Mouse (Mus musculus): ENCODE results near the gene Golt1a.
A peak's percentile ranks its signal among the peaks of the same experiment; 100 is the strongest.

Gene Golt1a

DNA sequence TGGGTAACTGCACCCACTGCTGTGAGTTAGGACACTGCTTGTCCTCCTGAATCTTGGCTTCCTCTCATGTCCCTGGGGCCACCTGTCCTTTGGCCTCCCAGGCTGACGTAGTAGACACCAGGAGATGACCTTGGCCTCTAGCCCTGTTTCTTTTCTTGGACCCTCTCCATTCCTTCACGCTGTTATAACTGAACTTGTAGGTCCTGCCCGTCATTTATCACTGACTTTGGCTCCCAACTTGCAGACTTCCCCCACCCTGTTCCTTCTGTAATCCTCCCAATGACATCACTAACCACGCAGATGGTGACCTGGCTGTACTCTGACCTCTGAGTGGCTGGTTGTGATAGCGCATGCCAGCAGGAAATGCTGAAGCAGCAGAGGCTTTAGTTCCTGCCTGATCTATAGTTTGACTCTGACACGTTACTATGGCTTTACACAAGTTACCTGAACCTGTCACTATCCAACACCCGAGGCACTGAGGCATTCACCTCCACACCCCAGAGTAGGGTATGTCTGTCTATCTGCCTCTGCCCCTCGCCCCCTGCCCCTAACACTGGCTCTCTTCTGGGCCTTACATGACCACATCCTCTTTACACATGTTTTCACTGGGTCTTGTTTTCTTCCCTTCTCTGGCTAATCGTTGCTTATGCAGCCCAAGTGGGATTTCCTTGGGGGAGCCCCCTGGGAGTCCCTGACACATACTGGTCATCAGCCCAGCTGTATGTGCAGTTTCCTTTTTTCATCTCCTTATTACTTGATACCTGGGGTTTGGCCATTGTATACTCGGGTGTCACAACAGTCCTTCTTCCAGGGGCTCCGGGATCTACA lies 38.3 kb downstream of the Golt1a start:
- no peak for DNase-seq (ENCODE audit: low spot score in 2 of 2)

DNA sequence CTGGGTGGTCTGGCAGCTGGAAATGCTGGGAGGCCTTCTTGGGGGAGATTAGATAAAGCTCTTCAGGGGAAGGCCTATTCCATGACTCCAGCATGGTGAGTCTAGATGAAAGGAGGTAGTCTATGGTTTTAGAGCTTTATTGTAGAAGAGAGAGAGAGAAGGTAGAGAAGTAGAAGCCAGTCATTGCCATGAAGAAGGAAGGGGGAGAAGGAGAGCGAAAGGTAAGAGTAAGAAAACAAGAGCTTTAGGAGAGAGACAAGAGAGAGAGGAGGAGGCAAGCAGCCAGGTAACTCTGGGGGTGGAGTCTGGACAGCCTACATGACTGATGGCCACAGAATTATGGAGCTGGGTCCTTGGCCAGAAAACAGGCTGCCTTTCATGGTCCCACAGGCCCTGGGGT lies 40.6 kb downstream of the Golt1a start, which contains the start of gene Ren1:
Gene Ren1, plus strand, starts transcription at position 301 of the 400 bp plus-strand sequence.
- DNase-seq (ENCODE audit: low spot score in 2 of 2), result no peak

GRCm38 (mm10) chr1:133351762-133352161 lies 42.2 kb downstream of the Golt1a start:
- DNase-seq (ENCODE audit: low spot score in 2 of 2), result no peak

DNA sequence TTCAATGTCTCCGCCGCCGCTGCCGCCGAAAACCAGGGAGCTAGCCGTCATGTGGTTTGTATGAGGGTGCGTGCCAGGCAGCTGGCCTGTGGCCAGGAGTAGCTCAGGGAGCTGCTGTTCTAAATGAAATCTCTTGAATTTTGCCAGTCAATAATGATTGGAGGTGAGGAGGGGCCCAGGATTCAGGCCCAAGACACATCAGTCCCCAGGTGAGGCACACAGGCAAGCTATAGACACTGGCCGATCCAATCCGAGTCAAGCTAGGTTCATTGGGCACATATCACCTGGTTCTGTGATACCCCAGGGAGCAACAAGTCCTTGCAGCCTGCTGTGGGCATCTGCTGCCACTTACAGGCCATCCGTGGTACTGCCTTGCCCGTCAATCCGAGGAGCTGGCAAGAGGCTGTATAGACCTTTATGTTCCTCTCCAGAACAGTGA lies 43.8 kb downstream of the Golt1a start:
- DNase-seq (ENCODE audit: low spot score in 2 of 2), result peak; percentile 69 to 77

- DNase-seq (ENCODE audit: low spot score in 2 of 2), result no peak
Observed at GRCm38 (mm10) chr1:133355469-133355868, 45.9 kb downstream of the Golt1a start.

DNA sequence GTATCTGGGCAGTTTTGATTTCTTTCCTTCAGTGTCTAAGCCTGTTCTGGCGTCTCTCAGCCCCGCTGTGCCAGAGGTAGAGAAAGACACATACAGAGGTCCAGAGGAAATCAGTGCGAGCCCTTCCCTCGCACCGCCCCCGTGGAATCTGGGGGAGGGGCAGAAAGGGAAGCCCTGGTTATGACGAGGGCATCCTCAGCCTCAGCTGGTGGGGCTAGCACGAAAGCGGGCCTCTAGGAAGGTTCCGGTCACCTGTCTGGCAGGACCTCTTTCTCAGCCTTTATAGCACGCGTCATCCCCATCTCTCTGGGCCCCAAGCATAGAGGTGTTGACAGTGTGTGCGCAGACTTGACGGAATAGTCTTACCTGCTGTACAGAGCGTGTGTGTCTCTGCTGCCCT lies 46.3 kb downstream of the Golt1a start:
- no peak for DNase-seq (ENCODE audit: low spot score in 2 of 2)

GRCm38 (mm10) chr1:133356330-133356729 lies 46.7 kb downstream of the Golt1a start:
- no peak for DNase-seq (ENCODE audit: low spot score in 2 of 2)

- no peak for DNase-seq (ENCODE audit: low spot score in 2 of 2)
Observed at GRCm38 (mm10) chr1:133361006-133361405, 51.4 kb downstream of the Golt1a start.

DNA sequence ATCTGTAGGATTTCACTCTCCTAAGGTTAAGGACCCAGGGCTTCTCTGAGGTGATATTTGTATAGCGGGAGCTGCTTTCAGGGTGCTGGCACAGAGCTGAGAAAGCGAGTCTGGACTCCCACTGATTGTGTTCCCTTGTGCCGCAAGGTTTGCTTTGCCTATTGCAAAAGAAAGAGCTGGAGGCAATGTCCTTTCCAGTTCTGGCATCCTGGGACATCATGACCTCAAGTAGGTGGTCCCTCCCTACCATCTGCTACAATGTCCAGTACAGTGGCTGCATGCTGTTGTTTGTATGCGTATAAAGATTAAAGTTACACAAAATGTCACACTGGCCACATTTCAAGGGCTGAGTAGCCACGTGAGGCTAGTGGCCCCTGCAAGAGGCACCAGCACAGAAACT lies 52.5 kb downstream of the Golt1a start:
- no peak for DNase-seq (ENCODE audit: low spot score in 2 of 2)

GRCm38 (mm10) chr1:133363276-133364021 lies 53.8 kb downstream of the Golt1a start, which contains the start of gene Etnk2:
Gene Etnk2, plus strand, starts transcription at chr1:133363572.
- peak; percentile 61 to 64 for DNase-seq (ENCODE audit: low spot score in 2 of 2)

GRCm38 (mm10) chr1:133364022-133364630 lies 54.5 kb downstream of the Golt1a start:
- no peak for DNase-seq (ENCODE audit: low spot score in 2 of 2)

DNA sequence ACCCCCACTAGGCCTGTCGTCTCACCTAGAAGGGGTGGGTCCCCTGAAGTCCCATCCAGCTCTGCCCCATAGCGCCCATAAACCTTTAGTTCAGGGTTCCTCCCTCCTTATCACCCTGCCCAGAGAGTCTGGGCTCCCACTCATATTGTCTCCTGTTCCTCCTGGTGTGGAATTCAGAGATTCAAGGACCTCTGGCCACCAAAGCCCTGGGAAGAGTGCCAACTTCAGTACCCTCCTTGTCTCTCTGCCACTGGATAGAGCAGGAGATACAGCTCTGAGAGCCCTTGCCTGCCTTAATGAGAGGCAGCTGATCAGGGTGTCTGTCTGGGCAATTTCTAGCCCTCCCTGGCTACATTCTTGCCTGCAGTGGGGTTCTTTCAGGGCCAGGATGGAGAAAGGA lies 55.3 kb downstream of the Golt1a start:
- DNase-seq (ENCODE audit: low spot score in 2 of 2), result no peak

DNA sequence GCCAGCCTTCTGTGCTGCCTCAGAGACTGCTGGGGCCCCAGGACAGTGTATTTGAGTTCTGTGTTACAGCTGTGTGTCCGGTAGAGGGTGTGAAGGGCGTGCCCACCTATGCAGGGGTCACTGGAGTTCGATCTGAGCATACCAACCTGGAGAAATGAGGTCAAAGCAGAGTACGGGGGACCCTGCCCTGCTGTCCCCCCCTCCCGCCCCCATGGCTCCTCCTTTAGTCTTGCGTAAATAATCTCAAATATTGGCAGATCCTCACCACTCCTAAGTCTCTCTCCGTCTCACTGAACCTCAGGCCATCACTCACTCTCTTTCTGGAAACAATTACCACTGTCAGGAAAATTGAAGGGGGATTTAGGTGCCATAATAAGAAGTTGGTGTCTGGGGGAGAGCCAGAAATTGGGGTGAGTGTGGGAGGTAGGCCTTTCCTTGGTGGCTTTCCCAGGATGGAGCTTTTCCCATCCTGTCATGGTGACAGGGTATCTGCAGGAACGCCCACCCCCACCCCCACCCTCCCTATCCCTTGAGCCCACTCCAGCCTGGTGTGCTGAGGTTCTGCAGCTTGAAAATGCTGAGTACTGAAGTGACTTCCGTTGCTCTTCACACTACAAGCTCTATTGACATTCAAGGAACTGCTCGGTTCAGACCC lies 57.5 kb downstream of the Golt1a start:
- DNase-seq (ENCODE audit: low spot score in 2 of 2), result no peak

- DNase-seq (ENCODE audit: low spot score in 2 of 2), result no peak
Observed at GRCm38 (mm10) chr1:133367606-133368488, 58.2 kb downstream of the Golt1a start.

- peak; percentile 63 to 76 for DNase-seq (ENCODE audit: low spot score in 2 of 2)
Observed at GRCm38 (mm10) chr1:133368644-133369043, 59.0 kb downstream of the Golt1a start.

- no peak for DNase-seq (ENCODE audit: low spot score in 2 of 2)
Observed at GRCm38 (mm10) chr1:133370352-133370751, 60.8 kb downstream of the Golt1a start.

GRCm38 (mm10) chr1:133371431-133371830 lies 61.8 kb downstream of the Golt1a start:
- no peak for DNase-seq (ENCODE audit: low spot score in 2 of 2)

DNA sequence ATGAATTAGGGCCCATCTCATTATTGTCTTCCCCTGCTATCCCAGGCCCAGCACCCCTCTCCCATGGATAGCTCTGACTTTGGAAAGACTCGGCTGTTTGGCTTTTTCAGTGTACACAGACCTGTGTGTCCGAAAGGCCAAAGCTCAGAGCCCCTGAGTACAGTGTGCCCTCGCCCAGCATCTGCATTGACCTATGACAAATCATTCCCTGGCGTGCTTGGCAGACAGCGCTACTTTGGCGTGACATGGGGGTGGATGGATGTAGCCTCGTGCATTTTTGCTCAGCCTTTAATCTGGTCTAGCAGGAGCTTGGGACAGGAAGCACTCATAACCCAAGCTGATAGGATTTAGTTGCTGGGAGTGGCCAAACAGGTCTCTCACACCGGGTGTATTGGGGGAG lies 62.5 kb downstream of the Golt1a start:
- DNase-seq (ENCODE audit: low spot score in 2 of 2), result no peak
